Comparison of ENCODE assay signal across 11 mouse cellular contexts in the genomic region with DNA sequence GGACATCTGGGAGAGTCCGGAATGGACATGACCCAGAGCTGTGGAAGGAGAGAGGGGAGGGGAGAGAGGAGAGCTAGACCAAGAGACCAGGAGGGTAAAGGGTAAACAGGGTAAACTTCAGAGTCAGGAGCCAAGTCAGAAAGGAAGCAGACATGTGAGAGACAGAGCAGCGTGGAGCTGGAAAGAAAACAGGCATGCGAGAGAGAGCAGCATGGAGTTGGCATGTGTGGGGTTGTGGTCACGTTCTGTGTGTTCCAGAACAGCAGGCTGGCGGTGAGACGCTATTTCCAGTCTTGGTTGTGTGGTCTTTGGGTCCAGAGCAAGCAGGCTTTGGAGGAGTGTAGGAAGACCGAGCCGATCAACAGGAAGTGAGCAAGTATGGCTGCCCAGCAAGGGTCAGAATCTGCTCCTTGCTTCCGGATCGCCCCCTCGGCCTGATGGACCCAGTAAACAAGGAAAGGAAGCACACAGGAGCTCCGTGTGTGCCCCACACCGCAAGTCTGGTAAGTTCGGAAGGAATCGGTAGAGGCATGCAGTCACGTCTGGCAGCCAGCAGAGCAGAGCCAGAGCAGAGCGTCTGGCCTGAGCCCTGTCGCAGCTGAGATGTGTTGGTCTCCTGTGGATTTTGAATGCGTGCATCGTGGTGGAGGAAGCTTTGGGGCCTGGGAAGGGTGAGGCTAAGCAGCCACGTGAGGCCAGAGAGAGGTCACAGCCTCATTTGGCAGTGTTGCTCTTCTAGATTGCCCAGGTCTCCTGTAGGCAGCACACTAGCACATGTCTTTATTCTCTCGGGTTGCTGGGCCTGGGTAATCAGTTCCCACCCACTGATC. TPM values are rescaled to one million over a fixed set of nuclear protein-coding genes. Genes with fewer than 3 reads are reported as not detected.
DNase-seq lines count a peak whose midpoint lies in the region; ATAC-seq lines count a peak whose summit lies in the region.
"Had no signal": no experiment of that assay in that cellular context is flagged by ENCODE, and none has a peak within 500 bp of the region (broad histone marks: within the 10 kb centered on the region; RNA-seq: fewer than 3 reads in every experiment).

No protein-coding gene starts in this region.

- WGBS in forebrain, embryonic 10.5 days, result 74% methylated on average over 22 of the region's 22 CpGs
- 66% methylated on average over 22 of the region's 22 CpGs for WGBS in forebrain, embryonic 16.5 days
- WGBS in neural tube, embryonic 14.5 days, result 69% methylated on average over 22 of the region's 22 CpGs

- no peaks in the 10 kb centered on the region for H3K27me3 ChIP-seq in forebrain, embryonic 10.5 days (ENCODE audit: poor library complexity, severe bottlenecking)
- H3K27me3 ChIP-seq in forebrain, embryonic 16.5 days (replicated peaks; ENCODE audit: control insufficient read depth, insufficient read depth, low read length), result no peaks in the 10 kb centered on the region
- H3K27me3 ChIP-seq in neural tube, embryonic 14.5 days (ENCODE audit: control insufficient read depth, insufficient read depth, low read length), result peaks cover 3% of the 10 kb centered on the region; the same call in 1 of the 2 replicates

- H3K9me3 ChIP-seq in forebrain, embryonic 10.5 days, result no peaks in the 10 kb centered on the region
- no peaks in the 10 kb centered on the region for H3K9me3 ChIP-seq in forebrain, embryonic 16.5 days (ENCODE audit: control insufficient read depth, low read length)
- H3K9me3 ChIP-seq in neural tube, embryonic 14.5 days (ENCODE audit: control insufficient read depth, low read length), result no peaks in the 10 kb centered on the region

- H3K9ac ChIP-seq in forebrain, embryonic 16.5 days (replicated peaks; ENCODE audit: low read depth, low read length), result no peak overlapping the region
- H3K9ac ChIP-seq in neural tube, embryonic 14.5 days (replicated peaks; ENCODE audit: low read depth, low read length), result peak overlapping the region; percentile 16; the same call in 1 of the 2 replicates

- H3K4me1 ChIP-seq in forebrain, embryonic 10.5 days, result peaks cover 17% of the 10 kb centered on the region
- peaks cover 5% of the 10 kb centered on the region for H3K4me1 ChIP-seq in forebrain, embryonic 16.5 days (replicated peaks; ENCODE audit: control insufficient read depth, insufficient read depth, low read length)
- H3K4me1 ChIP-seq in neural tube, embryonic 14.5 days (ENCODE audit: control insufficient read depth, insufficient read depth, low read length), result peaks cover 5% of the 10 kb centered on the region; the same call in 1 of the 2 replicates

- ATAC-seq in forebrain, embryonic 16.5 days, result no peak
- ATAC-seq in neural tube, embryonic 14.5 days (ENCODE audit: low read depth), result no peak

- H3K4me2 ChIP-seq in forebrain, embryonic 16.5 days (ENCODE audit: low read length), result no peak overlapping the region
- H3K4me2 ChIP-seq in neural tube, embryonic 14.5 days (ENCODE audit: low read depth, low read length), result no peak overlapping the region
- H3K4me2 ChIP-seq: midbrain, embryonic 11.5 days had no signal

- no peak overlapping the region for H3K4me3 ChIP-seq in forebrain, embryonic 10.5 days
- H3K4me3 ChIP-seq in forebrain, embryonic 16.5 days (replicated peaks; ENCODE audit: low read length), result no peak overlapping the region
- no peak overlapping the region for H3K4me3 ChIP-seq in neural tube, embryonic 14.5 days (ENCODE audit: low read depth, low read length)

- peak overlapping the region; percentile 40; the same call in 1 of the 2 replicates for H3K27ac ChIP-seq in forebrain, embryonic 10.5 days
- H3K27ac ChIP-seq in forebrain, embryonic 16.5 days (ENCODE audit: low read length), result no peak overlapping the region
- no peak overlapping the region for H3K27ac ChIP-seq in neural tube, embryonic 14.5 days (ENCODE audit: low read depth, low read length)

- no peaks in the 10 kb centered on the region for H3K36me3 ChIP-seq in forebrain, embryonic 10.5 days (replicated peaks)
- H3K36me3 ChIP-seq in forebrain, embryonic 16.5 days (ENCODE audit: control insufficient read depth, insufficient read depth), result no peaks in the 10 kb centered on the region
- no peaks in the 10 kb centered on the region for H3K36me3 ChIP-seq in neural tube, embryonic 14.5 days (ENCODE audit: control insufficient read depth, insufficient read depth, low read length)

- DNase-seq in forebrain, embryonic 10.5 days (ENCODE audit: extremely low spot score, low spot score), result no peak
- no peak for DNase-seq in neural tube, embryonic 10.5 days (ENCODE audit: extremely low spot score, low spot score)
- peak; percentile 52 to 80 for DNase-seq in kidney, postnatal 25 days
- DNase-seq in embryo, embryonic 9.5 days (ENCODE audit: extremely low spot score), result no peak
- no peak for DNase-seq in thymus, postnatal 4 days
- DNase-seq in left cerebral cortex, adult 8-10 months (ENCODE audit: low spot score in 2 of 2), result no peak
- DNase-seq: B cell, adult 2 months; right cerebral cortex, adult 18-20 months had no signal

RNA-seq across cellular contexts. Expression of a gene that starts 4.5 kb away (rescaled TPM):
- 228 and 249 TPM in 2 replicates for polyA plus RNA-seq in forebrain, embryonic 10.5 days (2016; fragmentation: Nextera tagmentation; extraction: Ambion mirVana)
- polyA plus RNA-seq in forebrain, embryonic 16.5 days (2015; fragmentation: Nextera tagmentation; extraction: Ambion mirVana), result 277 and 297 TPM in 2 replicates
- polyA plus RNA-seq in neural tube, embryonic 14.5 days (2014; fragmentation: Nextera tagmentation; extraction: Ambion mirVana), result 391 and 432 TPM in 2 replicates
- total RNA-seq in left cerebral cortex, adult 8-10 months (2022), result 100 to 1,000 TPM; 170 to 203 (median 184) TPM

RNA-seq across cellular contexts. Expression of a gene that starts 19.9 kb away (rescaled TPM):
- polyA plus RNA-seq in forebrain, embryonic 10.5 days (2016; fragmentation: Nextera tagmentation; extraction: Ambion mirVana), result 218 and 236 TPM in 2 replicates
- polyA plus RNA-seq in forebrain, embryonic 16.5 days (2015; fragmentation: Nextera tagmentation; extraction: Ambion mirVana), result 269 and 282 TPM in 2 replicates
- 351 and 392 TPM in 2 replicates for polyA plus RNA-seq in neural tube, embryonic 14.5 days (2014; fragmentation: Nextera tagmentation; extraction: Ambion mirVana)
- 100 to 1,000 TPM; 143 to 154 (median 149) TPM for total RNA-seq in left cerebral cortex, adult 8-10 months (2022)

RNA-seq across cellular contexts. Expression of a gene that starts 19.9 kb away (rescaled TPM):
- polyA plus RNA-seq in forebrain, embryonic 10.5 days (2016; fragmentation: Nextera tagmentation; extraction: Ambion mirVana), result 3.7 and 4.3 TPM in 2 replicates
- polyA plus RNA-seq in forebrain, embryonic 16.5 days (2015; fragmentation: Nextera tagmentation; extraction: Ambion mirVana), result 2.0 TPM in 2 replicates
- polyA plus RNA-seq in neural tube, embryonic 14.5 days (2014; fragmentation: Nextera tagmentation; extraction: Ambion mirVana), result 0.87 and 2.4 TPM in 2 replicates
- under 1 TPM; 0.26 to 0.58 (median 0.48) TPM for total RNA-seq in left cerebral cortex, adult 8-10 months (2022)

RNA-seq across cellular contexts. Expression of a gene that starts 19.9 kb away (rescaled TPM):
- polyA plus RNA-seq in forebrain, embryonic 10.5 days (2016; fragmentation: Nextera tagmentation; extraction: Ambion mirVana), result 20.5 and 20.8 TPM in 2 replicates
- 23.4 and 26.1 TPM in 2 replicates for polyA plus RNA-seq in forebrain, embryonic 16.5 days (2015; fragmentation: Nextera tagmentation; extraction: Ambion mirVana)
- 27.1 and 34.9 TPM in 2 replicates for polyA plus RNA-seq in neural tube, embryonic 14.5 days (2014; fragmentation: Nextera tagmentation; extraction: Ambion mirVana)
- total RNA-seq in left cerebral cortex, adult 8-10 months (2022), result 10 to 100 TPM; 37.8 to 45.2 (median 42.4) TPM

RNA-seq across cellular contexts. Expression of a gene that starts 21.4 kb away (rescaled TPM):
- 3.0 and 3.8 TPM in 2 replicates for polyA plus RNA-seq in forebrain, embryonic 10.5 days (2016; fragmentation: Nextera tagmentation; extraction: Ambion mirVana)
- 1.1 and 1.4 TPM in 2 replicates for polyA plus RNA-seq in forebrain, embryonic 16.5 days (2015; fragmentation: Nextera tagmentation; extraction: Ambion mirVana)
- 0.99 and 1.8 TPM in 2 replicates for polyA plus RNA-seq in neural tube, embryonic 14.5 days (2014; fragmentation: Nextera tagmentation; extraction: Ambion mirVana)
- 10 to 100 TPM; 39.7 to 44.8 (median 40.7) TPM for total RNA-seq in left cerebral cortex, adult 8-10 months (2022)

Comparison
In these comparisons a context has a peak if more than half of its experiments do, and no peak if none do; other contexts are left out.
1. DNase-seq: peak in kidney, postnatal 25 days (2 of 2); none in forebrain, embryonic 10.5 days (single experiment), neural tube, embryonic 10.5 days (single experiment), embryo, embryonic 9.5 days (single experiment), thymus, postnatal 4 days (single experiment) and left cerebral cortex, adult 8-10 months (0 of 2).